Mouse (Mus musculus): ENCODE measurements around the gene Myo3a. TPM values are rescaled to one million over a fixed set of nuclear protein-coding genes. Genes with fewer than 3 reads are reported as not detected.

Gene Myo3a
- total and polyA plus RNA-seq, 3 experiments, result not detected

DNA sequence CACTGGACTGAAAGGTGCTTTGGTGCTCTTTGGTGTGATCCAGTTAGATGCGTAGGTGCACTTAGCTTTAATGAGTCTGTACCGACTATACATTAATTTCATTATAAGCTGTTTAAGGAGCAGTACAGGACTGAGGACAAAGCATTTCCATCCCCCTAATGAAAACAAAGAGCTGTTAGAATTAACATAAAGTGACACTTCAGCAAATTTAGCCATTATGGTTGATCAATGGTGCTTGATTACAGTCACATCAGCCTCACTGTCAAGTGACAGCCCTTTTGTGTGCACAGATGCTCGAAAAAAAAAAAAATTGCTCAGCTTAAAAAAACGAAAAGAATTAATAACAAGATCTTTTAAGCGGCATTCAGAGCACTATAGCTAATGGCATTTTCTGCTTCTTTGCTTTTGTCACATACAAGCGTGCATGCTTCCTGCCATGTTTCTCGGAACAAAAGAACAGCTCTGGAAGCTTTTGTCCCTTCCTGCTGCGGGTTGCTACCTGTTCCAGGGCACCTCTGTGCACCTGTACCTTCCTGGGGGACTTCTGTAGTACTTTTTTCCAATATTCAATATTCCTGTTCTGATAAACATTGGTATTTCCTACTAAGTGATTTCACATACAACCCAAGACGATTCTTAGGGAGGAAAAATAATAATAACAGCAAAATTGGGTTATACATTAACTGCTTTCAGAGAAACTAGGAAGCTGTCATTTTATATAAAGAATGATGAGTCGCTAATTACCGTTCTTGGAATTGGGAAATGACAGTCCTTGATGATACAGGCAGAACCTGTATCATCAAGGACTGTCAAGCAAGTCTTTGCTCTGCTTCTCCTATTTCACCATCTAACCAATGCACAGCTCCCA lies 66.5 kb downstream of the Myo3a start:
- no peaks in the 10 kb centered on the region for H3K9me3 ChIP-seq (replicated peaks; ENCODE audit: low read length)
- dilution Hi-C loops (cut with MboI; ENCODE audit: extremely low pct_ligation_motif_present, extremely low pct_unique_long_range_greater_than_20kb, low sequenced_read_pairs), result no loop called here
- no peak overlapping the region for H3K4me2 ChIP-seq (ENCODE audit: insufficient read depth, low read depth, poor library complexity, severe bottlenecking)
- no peaks in the 10 kb centered on the region for H3K27me3 ChIP-seq (replicated peaks)
- in situ Hi-C loops (cut with MboI; ENCODE audit: low pct_ligation_motif_present, low pct_unique_long_range_greater_than_20kb, low sequenced_read_pairs), result no loop called here
- no peaks in the 10 kb centered on the region for H3K36me3 ChIP-seq (replicated peaks in 1 of 2; ENCODE audit: control insufficient read depth in 1 of 2, insufficient read depth in 1 of 2, low read length in 1 of 2)
- no peak overlapping the region for H3K4me3 ChIP-seq (replicated peaks in 1 of 3; ENCODE audit: low read depth in 2 of 3, low read length in 2 of 3, poor library complexity in 1 of 3)
- no peaks in the 10 kb centered on the region for H3K79me2 ChIP-seq (replicated peaks; ENCODE audit: control insufficient read depth, extremely low read depth, insufficient read depth, poor library complexity, severe bottlenecking)
- H3K27ac ChIP-seq (ENCODE audit: insufficient read depth, low read depth), result no peak overlapping the region
- no peak for DNase-seq (ENCODE audit: extremely low read depth)
- no peak overlapping the region for H3K9ac ChIP-seq (ENCODE audit: insufficient read depth, low read depth)
- H3K4me1 ChIP-seq (ENCODE audit: control insufficient read depth in 1 of 2, insufficient read depth in 2 of 2), result no peaks in the 10 kb centered on the region
- TF ChIP-seq MEF2A (IDR thresholded peaks at IDR 0.05; ENCODE audit: borderline replicate concordance, low read depth, low read length) (no peak), ZMIZ1 (IDR thresholded peaks at IDR 0.05; ENCODE audit: low read depth, low read length) (no peak), NELFE (IDR thresholded peaks at IDR 0.05; ENCODE audit: low read depth, low read length) (no peak), RCOR1 (conservative IDR thresholded peaks at IDR 0.05; ENCODE audit: low read depth, low read length) (no peak)

DNA sequence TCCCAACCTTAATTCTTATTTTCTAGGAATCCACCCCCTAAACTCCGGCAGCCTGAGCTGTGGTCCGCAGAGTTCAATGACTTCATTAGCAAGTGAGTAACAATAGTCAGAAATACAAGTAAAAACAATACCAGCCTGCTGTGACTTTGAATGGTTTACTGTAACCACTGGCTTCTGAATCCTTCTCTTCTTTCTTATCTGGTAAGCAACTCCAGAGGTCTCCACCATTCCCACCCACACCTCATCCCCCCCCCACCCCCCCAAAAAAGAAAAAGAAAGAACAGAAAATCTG lies 67.1 kb downstream of the Myo3a start:
- DNase-seq (ENCODE audit: extremely low read depth), result no peak
- H3K9ac ChIP-seq (ENCODE audit: insufficient read depth, low read depth), result no peak overlapping the region
- no peaks in the 10 kb centered on the region for H3K36me3 ChIP-seq (replicated peaks in 1 of 2; ENCODE audit: control insufficient read depth in 1 of 2, insufficient read depth in 1 of 2, low read length in 1 of 2)
- no peak for TF ChIP-seq ZC3H11A (IDR thresholded peaks at IDR 0.05; ENCODE audit: low read depth, low read length)
- TF ChIP-seq MYC (IDR thresholded peaks at IDR 0.05; ENCODE audit: low read depth, low read length), result no peak
- TF ChIP-seq PAX5 (IDR thresholded peaks at IDR 0.05; ENCODE audit: low read length), result no peak
- no peak for TF ChIP-seq POLR2AphosphoS2 (IDR thresholded peaks at IDR 0.05; ENCODE audit: low read depth, low read length)
- no peak for TF ChIP-seq E2F4 (IDR thresholded peaks at IDR 0.05; ENCODE audit: insufficient replicate concordance, low read depth, low read length)
- TF ChIP-seq USF1 (IDR thresholded peaks at IDR 0.05; ENCODE audit: low read depth, low read length), result no peak
- TF ChIP-seq MAFK (IDR thresholded peaks at IDR 0.05; ENCODE audit: insufficient replicate concordance, low read length), result no peak
- no peak for TF ChIP-seq MAX (IDR thresholded peaks at IDR 0.05; ENCODE audit: low read length)
- no peak for TF ChIP-seq NELFE (IDR thresholded peaks at IDR 0.05; ENCODE audit: low read depth, low read length)
- no peak for TF ChIP-seq ELF1 (IDR thresholded peaks at IDR 0.05; ENCODE audit: low read depth, low read length)
- TF ChIP-seq ZKSCAN1 (IDR thresholded peaks at IDR 0.05; ENCODE audit: borderline replicate concordance, low read depth, low read length), result no peak
- no peak for TF ChIP-seq CHD1 (IDR thresholded peaks at IDR 0.05; ENCODE audit: low read depth, low read length)
- H3K27ac ChIP-seq (ENCODE audit: insufficient read depth, low read depth), result no peak overlapping the region
- no peaks in the 10 kb centered on the region for H3K79me2 ChIP-seq (replicated peaks; ENCODE audit: control insufficient read depth, extremely low read depth, insufficient read depth, poor library complexity, severe bottlenecking)
- no peaks in the 10 kb centered on the region for H3K27me3 ChIP-seq (replicated peaks)
- no peak overlapping the region for H3K4me2 ChIP-seq (ENCODE audit: insufficient read depth, low read depth, poor library complexity, severe bottlenecking)
- no peak overlapping the region for H3K4me3 ChIP-seq (replicated peaks in 1 of 3; ENCODE audit: low read depth in 2 of 3, low read length in 2 of 3, poor library complexity in 1 of 3)
- in situ Hi-C loops (cut with MboI; ENCODE audit: low pct_ligation_motif_present, low pct_unique_long_range_greater_than_20kb, low sequenced_read_pairs) (no loop called here), dilution Hi-C loops (cut with MboI; ENCODE audit: extremely low pct_ligation_motif_present, extremely low pct_unique_long_range_greater_than_20kb, low sequenced_read_pairs) (no loop called here)
- no peaks in the 10 kb centered on the region for H3K9me3 ChIP-seq (replicated peaks; ENCODE audit: low read length)
- no peaks in the 10 kb centered on the region for H3K4me1 ChIP-seq (ENCODE audit: control insufficient read depth in 1 of 2, insufficient read depth in 2 of 2)
